Mouse (Mus musculus): ENCODE results near the gene Gm10775.

Gene Gm10775

DNA sequence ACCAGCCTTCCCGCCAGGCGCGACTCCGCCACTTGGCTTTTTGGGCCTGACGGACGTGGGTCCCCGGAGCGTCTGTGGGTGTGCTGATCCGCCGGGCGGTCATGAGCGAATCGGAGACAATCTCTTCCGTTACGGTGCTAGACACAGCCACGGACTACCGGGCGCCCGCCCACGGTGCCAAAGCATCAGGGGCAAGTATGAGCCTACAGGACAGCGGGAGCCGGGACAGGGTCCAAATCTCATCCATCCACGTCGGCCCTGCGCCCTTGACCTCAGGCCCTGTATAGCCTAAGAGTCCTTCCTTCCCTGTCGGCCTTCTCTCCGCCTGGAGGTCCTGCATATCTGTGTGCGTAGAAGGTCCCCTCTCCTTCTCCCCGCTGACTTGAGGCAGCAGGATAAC is at the start of gene Gm10775:
Gene Gm10775 (plus strand): TSS at position 301 of the 400 bp plus-strand sequence.
- no peak for DNase-seq

DNA sequence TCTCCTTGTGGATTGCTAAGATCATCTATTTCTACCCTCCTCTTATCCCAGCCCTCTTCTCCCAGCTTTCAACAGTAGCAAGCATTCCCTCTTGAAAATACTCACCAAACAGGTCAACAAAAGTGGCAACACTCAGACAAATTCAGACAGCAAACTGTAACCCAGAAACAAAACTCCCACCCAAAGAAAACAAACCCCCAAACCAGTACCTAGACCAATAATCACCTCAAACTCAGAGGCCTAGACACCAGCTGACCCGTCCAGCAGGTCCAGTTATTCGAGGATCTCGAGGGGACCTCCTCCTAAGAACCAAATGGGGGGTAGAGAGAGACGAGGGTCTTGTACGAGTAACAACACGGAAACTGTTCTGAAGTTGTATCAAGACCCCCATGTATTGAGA is 33.4 kb upstream of the Gm10775 start:
- DNase-seq = no peak

DNA sequence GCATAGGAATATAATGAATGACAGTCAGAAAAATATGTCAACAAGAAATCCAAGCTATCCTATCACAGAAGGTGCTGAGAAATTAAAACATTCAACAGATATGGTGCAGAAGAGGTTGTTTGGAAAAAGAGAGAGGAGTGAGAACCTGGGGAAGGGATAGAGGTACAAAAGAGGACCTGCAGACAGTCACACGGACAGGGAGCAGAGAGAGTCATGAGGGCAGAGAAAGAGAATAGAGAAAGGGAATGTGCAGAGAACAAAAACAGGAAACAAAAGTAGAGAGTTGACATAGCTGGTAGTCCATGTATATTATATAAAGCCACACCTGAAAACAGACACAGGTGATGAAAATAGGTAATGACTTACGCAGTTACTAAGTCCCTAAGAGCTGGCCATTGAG is 32.7 kb upstream of the Gm10775 start:
- DNase-seq = no peak

DNA sequence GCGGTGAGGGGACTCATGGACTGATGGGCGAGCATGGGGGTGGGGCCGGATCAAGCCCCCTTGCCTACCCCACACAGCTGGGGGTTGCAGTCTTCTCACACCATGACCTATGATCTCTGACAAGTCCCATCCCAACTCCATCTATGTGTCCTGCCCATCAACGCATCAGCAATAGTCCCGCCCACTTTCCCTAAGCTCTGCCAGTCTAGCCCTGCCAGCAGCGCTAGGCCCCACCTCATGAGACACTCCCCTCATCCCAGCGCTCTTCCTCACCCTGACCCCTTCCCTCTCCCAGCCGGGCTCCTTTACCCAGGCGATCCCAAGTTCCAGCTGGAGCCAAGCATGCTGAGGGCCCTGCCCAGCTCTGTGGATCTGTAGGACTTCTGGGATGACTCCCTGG is 22.1 kb upstream of the Gm10775 start:
- DNase-seq = no peak

DNA sequence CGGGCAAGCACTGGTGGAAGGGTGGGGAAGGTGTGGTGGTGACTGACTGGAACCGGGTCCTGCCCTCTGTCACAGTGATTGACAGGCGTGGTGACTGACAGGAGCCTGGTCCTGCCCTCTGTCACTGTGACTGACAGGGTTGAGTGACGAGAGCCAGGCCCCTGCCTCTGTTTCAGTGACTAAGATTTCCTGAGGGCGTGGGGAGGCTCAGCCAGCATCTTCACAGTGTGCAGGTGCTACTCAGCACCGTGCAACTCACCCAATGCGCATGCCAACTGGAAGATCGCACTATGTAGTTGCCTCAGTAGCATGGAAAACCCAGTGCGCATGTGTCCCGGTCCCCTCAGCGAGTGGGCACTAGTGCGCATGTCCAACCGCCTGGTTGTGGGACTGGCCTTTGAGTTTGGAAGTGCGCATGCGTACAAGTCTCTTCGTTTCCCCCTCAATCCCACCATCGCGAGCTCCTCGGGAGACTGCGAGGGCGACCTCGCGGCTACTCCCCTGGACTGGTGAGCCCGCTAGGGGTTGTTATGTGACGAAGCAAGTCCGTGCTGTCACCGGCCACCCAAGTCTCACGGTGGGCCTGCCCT is 18.7 kb upstream of the Gm10775 start:
- peak; percentile 96 to 98 for DNase-seq

DNA sequence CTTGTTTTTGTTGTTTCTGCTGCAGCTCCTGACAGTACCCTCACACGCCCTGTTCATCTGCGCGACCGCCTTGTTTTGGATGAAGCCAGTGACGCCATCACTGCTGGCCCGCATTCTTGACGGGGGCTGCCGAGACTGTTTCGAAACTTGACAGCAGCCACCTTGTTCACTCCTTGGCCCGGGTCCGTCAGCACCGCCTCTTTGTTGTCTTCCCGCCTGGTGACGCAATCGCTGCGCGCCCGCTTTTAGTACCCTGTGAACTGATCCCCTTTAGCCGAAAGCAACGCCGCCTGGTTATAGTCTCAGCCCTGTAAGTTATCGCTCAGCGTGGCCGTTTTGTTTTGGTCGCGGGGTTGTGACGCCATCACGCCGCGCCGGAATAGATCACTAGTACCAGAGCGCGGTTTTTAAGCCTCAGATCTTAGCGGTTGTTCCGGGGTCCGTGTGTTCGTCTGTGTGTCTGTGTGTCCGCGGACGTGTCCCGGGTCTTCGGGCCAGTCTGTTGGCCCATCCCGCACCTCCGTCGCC is 18.2 kb upstream of the Gm10775 start:
- DNase-seq = peak; percentile 96 to 98

DNA sequence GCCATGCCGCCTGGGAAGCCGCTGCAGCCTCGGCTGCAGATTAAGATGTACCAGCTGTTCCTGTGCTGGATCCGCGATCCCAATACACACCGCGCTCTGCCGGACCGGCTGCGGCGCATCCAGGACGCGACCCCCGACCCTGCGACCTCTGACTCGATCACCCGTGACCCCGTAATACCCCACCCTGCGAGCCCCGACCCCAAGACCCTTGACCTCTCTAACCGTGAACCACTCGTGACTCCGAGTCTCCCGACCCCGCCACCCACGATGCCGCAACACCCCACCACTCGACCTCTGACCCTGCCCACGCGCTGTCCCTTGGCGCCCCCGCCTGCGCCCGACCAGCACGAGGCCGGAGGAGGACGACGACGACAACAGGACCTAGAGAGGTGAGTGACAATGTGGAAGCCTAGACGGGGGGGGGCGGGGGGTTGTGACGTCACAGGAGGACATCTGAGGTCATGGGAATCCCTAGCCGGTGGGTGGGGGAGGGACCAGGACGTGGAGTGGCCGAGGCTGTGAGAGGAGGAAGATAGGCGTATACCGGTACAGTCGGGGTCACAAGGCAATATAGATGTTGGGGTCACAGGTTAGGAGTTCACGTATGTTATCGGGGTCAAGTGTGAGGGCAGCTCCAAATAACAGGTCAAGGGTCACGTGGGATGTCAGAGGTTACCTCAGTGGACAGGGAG is 17.6 kb upstream of the Gm10775 start:
- DNase-seq = peak in 1 of 2 experiments; percentile 38

DNA sequence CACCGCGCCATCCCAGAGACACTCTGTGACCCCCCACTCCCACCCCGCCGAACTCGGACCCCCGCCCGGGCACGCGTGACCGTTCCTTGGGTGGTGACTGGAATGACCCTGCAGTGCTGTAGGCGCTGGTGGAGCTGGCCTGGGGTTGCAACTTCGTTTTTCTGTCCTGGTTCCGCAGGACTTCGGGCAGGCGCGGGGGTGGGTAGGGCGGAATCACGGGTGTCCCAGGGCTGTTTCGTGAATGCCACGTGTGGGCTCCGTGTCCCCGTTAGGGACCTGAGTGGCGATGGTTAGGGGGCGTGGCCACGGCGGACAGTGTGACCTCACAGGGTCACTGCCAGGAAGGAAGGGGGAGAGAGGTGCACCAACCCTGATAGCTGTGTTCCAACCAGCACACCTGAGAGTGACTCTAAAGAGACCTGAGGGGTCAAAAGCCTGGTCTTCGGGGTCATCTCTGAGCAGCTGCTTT is 17.0 kb upstream of the Gm10775 start:
- no peak for DNase-seq

DNA sequence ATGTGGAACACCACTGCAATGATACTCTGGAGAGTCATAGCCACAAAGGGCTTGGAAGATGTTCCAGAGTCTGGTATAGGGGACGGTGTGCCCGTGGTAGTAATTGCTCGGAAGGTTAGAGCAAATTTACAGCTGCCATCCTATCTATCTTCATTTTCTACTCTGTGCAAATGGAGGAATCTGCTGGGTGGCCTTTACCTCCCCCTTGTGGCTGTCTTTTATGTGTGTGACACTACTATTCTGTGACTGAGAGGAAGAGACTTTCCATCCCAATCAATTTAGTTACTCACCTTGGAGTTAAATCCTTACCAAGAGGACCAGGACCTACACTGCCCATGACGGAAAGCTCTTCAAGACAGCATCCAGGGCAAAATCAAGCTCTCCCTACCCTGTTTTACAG is 16.1 kb upstream of the Gm10775 start:
- no peak for DNase-seq

DNA sequence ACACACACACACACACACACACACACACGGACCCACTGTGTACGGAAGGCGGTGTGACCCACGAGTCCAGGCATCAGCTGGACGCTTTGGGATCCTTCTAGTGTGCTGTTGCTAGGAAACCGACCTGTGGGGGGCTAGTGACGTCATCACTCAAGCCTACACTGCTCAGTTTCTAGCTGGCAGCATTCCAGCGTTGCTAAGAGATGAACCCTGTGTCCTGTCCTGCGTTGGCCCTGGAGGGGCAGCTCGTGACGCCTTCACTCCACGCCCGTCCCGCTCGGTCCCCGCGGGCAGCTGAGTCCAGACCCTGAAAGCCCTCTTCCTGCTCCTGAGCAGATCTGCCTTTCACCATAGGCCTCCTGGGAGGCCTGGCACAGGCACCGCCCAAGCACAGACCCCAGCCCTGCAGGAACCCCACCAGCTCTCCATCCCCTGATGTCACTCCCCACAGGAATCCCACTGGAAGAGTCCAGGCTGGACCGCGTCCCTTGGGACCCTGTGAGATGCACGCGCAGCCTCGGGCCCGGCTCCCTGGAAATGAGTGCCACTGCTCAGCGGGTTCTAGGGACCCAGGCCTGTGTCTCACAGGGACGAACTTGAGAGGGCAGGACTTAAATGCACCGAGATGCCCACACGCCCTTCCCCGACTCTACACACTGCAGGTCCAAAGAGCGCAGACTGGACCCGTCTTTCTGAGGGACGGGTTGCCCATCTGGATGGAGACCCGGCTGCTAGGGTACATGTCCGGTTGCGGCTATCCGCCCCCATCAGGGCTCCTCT is 974 bp upstream of the Gm10775 start:
- DNase-seq = peak; percentile 50 to 59

DNA sequence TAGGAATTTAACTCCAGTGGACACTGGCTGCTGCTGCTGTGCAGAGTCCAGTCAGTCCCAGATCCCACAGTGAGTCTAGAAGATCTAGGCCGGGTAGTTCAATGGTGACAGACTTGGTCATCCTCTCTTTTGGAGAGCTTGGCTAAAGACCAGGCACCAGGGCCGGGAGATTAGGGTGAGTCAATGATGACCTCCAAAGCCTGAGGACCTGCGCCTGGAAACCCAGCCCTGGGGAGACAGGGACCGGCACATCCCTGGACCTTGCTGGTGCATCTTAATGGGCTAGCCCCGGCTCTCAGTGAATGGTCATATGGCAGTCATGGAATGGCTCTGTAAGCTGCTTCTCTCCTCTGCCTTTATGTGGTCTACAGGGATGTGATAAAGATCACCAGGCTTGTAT is 2.7 kb downstream of the Gm10775 start:
- DNase-seq = no peak

DNA sequence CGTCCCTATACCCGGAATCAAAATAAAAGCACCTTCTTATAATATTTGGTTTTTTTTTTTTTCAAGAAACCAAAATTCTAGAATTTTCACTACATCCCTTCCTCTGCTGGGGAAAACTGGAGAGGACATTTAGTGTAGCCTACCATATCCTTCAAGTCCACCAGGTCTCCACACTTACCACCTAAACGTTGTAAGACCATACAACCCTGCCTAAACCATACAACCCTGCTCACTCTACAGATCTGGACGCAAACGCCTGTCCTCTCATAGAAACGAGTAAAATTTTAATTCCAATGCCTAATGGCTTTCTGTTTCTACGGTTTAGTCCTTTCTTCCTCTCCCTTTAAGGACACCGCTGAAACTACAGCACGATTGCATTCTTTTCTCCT is 18.6 kb downstream of the Gm10775 start:
- no peak for DNase-seq

DNA sequence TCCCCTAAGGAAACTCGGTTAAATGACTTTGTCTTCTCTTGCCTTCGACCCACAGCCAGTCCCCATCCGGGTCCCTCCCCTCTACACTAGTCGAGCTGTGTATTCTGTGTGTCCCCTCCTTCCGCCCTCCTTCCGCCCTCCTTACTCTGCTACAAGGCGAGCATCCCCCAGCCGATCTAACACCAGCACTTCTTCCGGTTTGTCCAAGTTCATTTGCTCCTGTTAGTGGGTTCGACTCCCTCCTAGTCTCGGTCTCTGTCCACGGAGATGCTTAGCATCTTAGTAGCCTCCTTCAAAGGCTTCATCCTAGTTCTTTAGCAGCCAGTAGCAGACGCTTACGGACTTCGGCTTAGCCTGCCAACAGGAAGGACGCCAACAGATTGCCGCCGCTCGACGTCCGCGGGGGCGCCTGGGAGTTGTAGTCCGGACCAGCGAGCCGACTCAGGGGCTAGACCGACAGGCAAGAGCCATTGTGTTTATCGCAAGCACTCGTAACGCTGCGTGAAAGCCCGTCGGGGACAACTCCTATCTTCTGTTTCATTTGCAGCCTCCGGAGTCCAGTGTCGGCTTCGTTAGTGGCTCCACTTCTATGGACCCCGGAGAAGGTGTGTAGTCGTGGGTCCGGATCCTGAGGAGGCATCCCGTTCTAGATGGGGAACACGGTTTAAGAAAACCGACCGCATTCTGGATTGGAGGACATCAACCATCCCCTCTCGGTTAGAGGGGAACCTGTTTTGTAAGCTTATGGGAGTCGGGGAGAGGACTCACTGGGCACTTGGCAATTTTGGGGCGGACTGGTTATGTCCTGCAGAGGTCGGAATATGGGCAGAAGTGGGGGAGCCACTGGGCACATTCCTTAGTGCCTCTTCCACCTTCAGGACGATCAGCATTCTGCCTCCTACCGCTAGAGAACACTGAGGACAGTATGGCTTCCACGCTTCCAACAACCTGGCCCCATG is 19.3 kb downstream of the Gm10775 start, which contains the start of gene Zfp369:
Gene Zfp369 (plus strand): TSS at position 432 of the 959 bp plus-strand sequence.
- DNase-seq = peak; percentile 95

DNA sequence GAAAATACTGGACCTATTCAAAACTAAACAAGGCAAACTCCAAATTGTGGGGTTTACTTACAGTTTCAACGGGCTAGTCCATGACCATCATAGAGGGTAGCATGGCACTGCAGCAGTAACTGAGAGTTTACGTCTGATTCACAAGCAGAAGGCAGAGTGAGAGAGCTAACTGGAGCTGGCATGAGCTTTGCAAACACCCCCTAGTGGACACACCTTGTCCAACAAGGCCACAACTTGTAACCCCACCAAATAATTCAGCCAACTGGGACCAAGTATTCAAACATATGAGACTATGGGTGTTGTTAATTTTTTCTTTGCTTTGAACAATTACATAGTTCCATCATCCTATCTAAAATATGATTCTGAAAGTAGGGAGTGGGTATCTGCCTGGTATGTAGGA is 27.4 kb downstream of the Gm10775 start:
- no peak for DNase-seq

DNA sequence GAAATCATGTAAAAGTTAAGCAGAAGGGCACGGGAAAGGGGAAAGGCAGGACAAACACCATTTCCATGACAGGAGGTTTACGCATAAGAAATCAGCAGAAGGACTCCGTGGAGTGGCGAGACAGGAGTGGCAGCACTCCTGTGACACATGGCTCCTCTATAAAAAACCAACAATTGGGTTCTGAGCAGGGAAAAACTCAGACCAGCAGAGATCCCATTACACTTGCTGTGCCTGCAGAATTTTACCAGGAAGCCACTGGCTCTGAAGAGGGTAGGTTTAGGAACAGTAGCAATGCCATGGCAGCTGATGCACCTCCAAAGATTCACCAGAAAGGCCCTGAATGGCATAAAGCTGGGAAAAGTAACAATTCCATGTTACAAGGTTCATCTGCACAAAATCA is 37.0 kb downstream of the Gm10775 start:
- no peak for DNase-seq

All from cerebellum, postnatal 36 days (tissue).